Mouse (Mus musculus): ENCODE data around the gene AC131692.1. TPM values are rescaled to one million over a fixed set of nuclear protein-coding genes. Genes with fewer than 3 reads are reported as not detected.

The AC131692.1 gene
- polyA plus RNA-seq, 1 experiment from 2014 or later, result 0.62 TPM

DNA sequence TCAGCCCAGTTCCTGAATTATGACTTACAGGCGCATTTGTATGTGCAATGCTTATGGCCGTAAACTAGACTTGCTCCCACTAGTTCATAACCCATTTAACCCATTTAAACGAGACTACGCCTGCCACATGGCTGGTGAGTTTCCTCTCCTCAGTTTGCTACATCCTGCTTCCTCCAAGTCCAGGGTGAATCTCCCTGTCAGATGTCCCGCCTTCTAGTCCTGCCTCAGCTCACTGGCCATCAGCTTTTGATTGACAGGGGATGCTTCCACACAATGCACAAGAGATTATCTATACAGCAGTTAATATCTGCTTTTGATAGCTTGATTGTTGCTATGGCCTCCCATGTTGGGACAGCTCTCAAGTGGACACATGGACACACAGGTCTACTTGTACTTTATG is 39.9 kb upstream of the AC131692.1 start:
- H3K36me3 ChIP-seq (ENCODE audit: control insufficient read depth, insufficient read depth, low read length), result peaks cover 66% of the 10 kb centered on the region
- no peak overlapping the region for H3K4me2 ChIP-seq (replicated peaks; ENCODE audit: low read depth, low read length)
- H3K9me3 ChIP-seq (ENCODE audit: control insufficient read depth, low read depth, low read length), result no peaks in the 10 kb centered on the region
- no peak overlapping the region for H3K9ac ChIP-seq (replicated peaks; ENCODE audit: low read depth, low read length)
- H3K4me1 ChIP-seq (ENCODE audit: control insufficient read depth, insufficient read depth, low read length), result peaks cover 10% of the 10 kb centered on the region; the same call in 1 of the 2 replicates
- H3K27ac ChIP-seq (ENCODE audit: low read length), result no peak overlapping the region
- no peak for ATAC-seq (ENCODE audit: insufficient number of reproducible peaks, insufficient read depth, low FRiP score, low read depth)
- no peaks in the 10 kb centered on the region for H3K27me3 ChIP-seq (ENCODE audit: control insufficient read depth, insufficient read depth, low read length)
- 79% methylated on average over 5 of the region's 5 CpGs for whole genome bisulfite sequencing
- no peak overlapping the region for H3K4me3 ChIP-seq (ENCODE audit: low read depth, low read length)

DNA sequence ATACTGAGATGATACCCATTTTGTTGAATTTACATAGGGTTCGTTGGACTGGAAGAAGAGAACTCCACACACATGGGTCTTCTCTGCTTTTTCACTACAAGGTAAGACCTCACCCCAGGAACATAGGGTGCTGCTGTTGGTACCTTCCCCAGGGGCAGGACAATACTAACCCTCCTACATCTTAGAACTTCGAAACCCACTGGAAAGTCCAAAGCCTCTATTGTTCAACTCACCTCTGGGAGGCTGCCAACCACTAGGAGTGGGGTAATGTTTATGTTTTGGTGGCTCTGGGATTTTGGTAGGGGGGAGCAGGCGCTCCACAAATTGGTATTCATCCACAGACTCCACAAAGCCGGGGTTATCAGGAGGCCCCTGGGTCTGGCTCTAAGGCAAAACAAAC is 37.5 kb upstream of the AC131692.1 start:
- Histone ChIP-seq H3K9me3 (ENCODE audit: control insufficient read depth, low read depth, low read length) (no peaks in the 10 kb centered on the region), H3K36me3 (ENCODE audit: control insufficient read depth, insufficient read depth, low read length) (peaks cover 47% of the 10 kb centered on the region), H3K4me1 (ENCODE audit: control insufficient read depth, insufficient read depth, low read length) (peaks cover 10% of the 10 kb centered on the region; the same call in 1 of the 2 replicates), H3K27ac (ENCODE audit: low read length) (no peak overlapping the region), H3K4me2 (replicated peaks; ENCODE audit: low read depth, low read length) (peak overlapping the region; percentile 79), H3K4me3 (ENCODE audit: low read depth, low read length) (peak overlapping the region; percentile 89), H3K27me3 (ENCODE audit: control insufficient read depth, insufficient read depth, low read length) (no peaks in the 10 kb centered on the region), H3K9ac (replicated peaks; ENCODE audit: low read depth, low read length) (peak overlapping the region; percentile 69; the same call in 1 of the 2 replicates)
- 52% methylated on average over 4 of the region's 4 CpGs for WGBS
- no peak for ATAC-seq (ENCODE audit: insufficient number of reproducible peaks, insufficient read depth, low FRiP score, low read depth)

DNA sequence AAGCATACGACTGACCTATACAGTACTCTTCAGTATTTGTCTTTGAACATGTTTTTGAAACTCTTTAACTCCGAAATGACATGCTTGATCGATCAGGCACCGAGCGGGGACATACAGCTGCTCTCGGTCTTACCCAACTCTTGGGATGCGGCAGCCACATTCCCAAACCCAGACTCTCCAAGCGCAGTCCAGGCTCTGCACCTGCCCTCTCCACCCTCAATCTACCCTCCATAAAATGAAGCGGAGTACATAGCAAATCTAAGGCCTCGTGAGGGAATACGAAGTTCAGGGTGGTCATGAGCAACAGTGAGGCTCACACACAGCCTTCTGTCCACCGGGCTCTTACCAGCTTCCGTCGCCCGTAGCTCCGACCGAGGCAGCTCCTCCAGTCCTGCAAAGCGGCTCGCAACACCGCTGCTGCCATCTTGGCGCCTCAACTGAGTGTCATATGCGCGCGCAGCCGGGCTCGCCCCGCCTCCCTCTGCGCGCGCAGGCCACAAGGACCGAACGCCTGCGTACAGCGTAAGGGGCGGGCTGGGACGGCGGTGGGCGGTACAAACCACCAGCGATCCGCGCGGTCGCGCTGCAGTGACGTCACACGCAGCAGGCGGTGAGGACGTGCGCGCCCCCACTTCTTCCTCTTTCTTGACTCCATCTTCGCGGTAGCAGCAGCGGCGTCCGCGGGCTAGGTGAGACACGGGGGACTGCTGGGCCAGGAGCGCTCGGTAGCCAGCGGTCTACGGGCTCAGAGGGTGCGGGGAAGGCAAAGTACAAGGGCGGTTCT is 36.7 kb upstream of the AC131692.1 start, which contains the start of the genes Mrpl49 and Fau:
Mrpl49 (minus strand) TSS at position 473 of the 784 bp plus-strand sequence.
Fau (plus strand) TSS at position 532 of the 784 bp plus-strand sequence.
- H3K9me3 ChIP-seq (ENCODE audit: control insufficient read depth, low read depth, low read length), result no peaks in the 10 kb centered on the region
- peak; percentile 88 for ATAC-seq (ENCODE audit: insufficient number of reproducible peaks, insufficient read depth, low FRiP score, low read depth)
- peak within 1 kb of the TSS; percentile 85 for H3K4me2 ChIP-seq (replicated peaks; ENCODE audit: low read depth, low read length)
- H3K9ac ChIP-seq (replicated peaks; ENCODE audit: low read depth, low read length), result peak within 1 kb of the TSS; percentile 86
- peak within 1 kb of the TSS; percentile 89 for H3K4me3 ChIP-seq (ENCODE audit: low read depth, low read length)
- H3K36me3 ChIP-seq (ENCODE audit: control insufficient read depth, insufficient read depth, low read length), result peaks cover 39% of the 10 kb centered on the region
- H3K27me3 ChIP-seq (ENCODE audit: control insufficient read depth, insufficient read depth, low read length), result no peaks in the 10 kb centered on the region
- under 1% methylated on average over 63 of the region's 63 CpGs for WGBS
- peak within 1 kb of the TSS; percentile 67; the same call in 1 of the 2 replicates for H3K27ac ChIP-seq (ENCODE audit: low read length)
- peaks cover 16% of the 10 kb centered on the region for H3K4me1 ChIP-seq (ENCODE audit: control insufficient read depth, insufficient read depth, low read length)

DNA sequence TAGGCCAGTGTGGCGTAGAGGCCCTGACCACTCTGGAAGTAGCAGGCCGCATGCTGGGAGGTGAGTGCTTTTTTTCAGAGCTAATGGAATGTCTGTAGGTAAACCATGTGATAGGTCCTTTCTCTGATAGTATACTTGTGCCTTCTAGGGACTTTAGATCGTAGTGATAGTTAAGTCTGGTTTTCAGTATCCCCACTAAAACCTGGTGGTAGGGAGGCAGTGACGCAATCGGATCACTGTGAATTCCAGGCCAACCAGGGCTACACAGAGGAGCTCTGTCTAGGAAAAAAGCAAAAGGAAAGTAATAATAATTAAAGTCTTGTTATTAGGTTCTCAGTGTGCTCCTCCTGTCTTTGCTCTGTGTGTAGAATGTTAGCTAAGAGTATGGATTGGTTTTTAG is 35.7 kb upstream of the AC131692.1 start:
- no peak for ATAC-seq (ENCODE audit: insufficient number of reproducible peaks, insufficient read depth, low FRiP score, low read depth)
- peak overlapping the region; percentile 86 for H3K9ac ChIP-seq (replicated peaks; ENCODE audit: low read depth, low read length)
- no peak overlapping the region for H3K27ac ChIP-seq (ENCODE audit: low read length)
- H3K36me3 ChIP-seq (ENCODE audit: control insufficient read depth, insufficient read depth, low read length), result peaks cover 29% of the 10 kb centered on the region
- WGBS, result 34% methylated on average over 5 of the region's 5 CpGs
- H3K27me3 ChIP-seq (ENCODE audit: control insufficient read depth, insufficient read depth, low read length), result no peaks in the 10 kb centered on the region
- peak overlapping the region; percentile 85 for H3K4me2 ChIP-seq (replicated peaks; ENCODE audit: low read depth, low read length)
- H3K9me3 ChIP-seq (ENCODE audit: control insufficient read depth, low read depth, low read length), result no peaks in the 10 kb centered on the region
- peaks cover 20% of the 10 kb centered on the region for H3K4me1 ChIP-seq (ENCODE audit: control insufficient read depth, insufficient read depth, low read length)
- H3K4me3 ChIP-seq (ENCODE audit: low read depth, low read length), result peak overlapping the region; percentile 89

DNA sequence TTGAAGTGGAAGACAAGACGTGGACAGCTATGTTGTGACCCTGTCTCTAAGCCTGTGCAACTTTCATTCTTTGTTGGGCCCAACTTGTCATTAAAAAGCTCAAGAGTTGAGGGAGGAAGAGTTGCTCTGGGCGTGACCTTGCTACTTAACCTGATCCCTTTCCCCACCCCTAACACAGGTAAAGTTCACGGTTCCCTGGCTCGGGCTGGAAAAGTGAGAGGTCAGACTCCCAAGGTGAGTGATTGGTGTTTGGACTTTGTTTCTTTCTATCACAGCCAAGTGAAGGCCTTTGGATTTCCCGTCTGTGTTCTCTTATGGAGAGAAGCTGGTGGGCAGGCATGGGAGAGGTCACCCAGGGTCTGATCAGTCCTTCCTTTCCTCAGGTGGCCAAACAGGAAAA is 35.3 kb upstream of the AC131692.1 start:
- no peak for ATAC-seq (ENCODE audit: insufficient number of reproducible peaks, insufficient read depth, low FRiP score, low read depth)
- H3K4me3 ChIP-seq (ENCODE audit: low read depth, low read length), result peak overlapping the region; percentile 89
- H3K27me3 ChIP-seq (ENCODE audit: control insufficient read depth, insufficient read depth, low read length), result no peaks in the 10 kb centered on the region
- H3K4me1 ChIP-seq (ENCODE audit: control insufficient read depth, insufficient read depth, low read length), result peaks cover 20% of the 10 kb centered on the region
- WGBS, result 78% methylated on average over 5 of the region's 5 CpGs
- H3K4me2 ChIP-seq (replicated peaks; ENCODE audit: low read depth, low read length), result peak overlapping the region; percentile 85
- H3K36me3 ChIP-seq (ENCODE audit: control insufficient read depth, insufficient read depth, low read length), result peaks cover 25% of the 10 kb centered on the region
- H3K9ac ChIP-seq (replicated peaks; ENCODE audit: low read depth, low read length), result peak overlapping the region; percentile 86; the same call in 1 of the 2 replicates
- H3K9me3 ChIP-seq (ENCODE audit: control insufficient read depth, low read depth, low read length), result no peaks in the 10 kb centered on the region
- no peak overlapping the region for H3K27ac ChIP-seq (ENCODE audit: low read length)

DNA sequence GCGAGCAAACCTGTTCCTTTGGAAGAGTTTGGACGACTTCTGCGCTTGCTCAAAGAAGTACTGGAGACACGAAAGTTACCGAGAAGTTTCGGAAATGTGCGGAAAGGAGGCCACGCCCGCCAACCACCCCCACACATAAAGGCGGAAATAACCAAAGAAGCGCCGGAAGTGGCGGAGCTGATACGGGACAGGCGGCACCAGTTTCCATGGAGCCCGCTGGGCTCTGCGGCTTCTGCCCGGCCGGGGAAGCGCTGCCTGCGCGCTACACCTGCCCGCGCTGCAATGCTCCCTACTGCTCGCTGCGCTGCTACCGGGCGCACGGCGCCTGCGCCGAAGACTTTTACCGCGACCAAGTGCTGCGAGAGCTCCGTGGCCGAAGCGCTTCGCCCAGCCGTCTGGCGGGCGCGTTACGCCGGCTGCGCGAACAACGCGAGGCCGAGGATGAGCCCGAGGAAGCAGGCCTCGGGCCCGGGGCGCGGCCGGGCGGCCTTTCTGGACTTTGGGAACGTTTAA is 33.1 kb upstream of the AC131692.1 start, which contains the start of gene Znhit2:
Znhit2 (plus strand) TSS at position 172 of the 513 bp plus-strand sequence.
- under 1% methylated on average over 57 of the region's 58 CpGs for WGBS
- peak; percentile 80 for ATAC-seq (ENCODE audit: insufficient number of reproducible peaks, insufficient read depth, low FRiP score, low read depth)

DNA sequence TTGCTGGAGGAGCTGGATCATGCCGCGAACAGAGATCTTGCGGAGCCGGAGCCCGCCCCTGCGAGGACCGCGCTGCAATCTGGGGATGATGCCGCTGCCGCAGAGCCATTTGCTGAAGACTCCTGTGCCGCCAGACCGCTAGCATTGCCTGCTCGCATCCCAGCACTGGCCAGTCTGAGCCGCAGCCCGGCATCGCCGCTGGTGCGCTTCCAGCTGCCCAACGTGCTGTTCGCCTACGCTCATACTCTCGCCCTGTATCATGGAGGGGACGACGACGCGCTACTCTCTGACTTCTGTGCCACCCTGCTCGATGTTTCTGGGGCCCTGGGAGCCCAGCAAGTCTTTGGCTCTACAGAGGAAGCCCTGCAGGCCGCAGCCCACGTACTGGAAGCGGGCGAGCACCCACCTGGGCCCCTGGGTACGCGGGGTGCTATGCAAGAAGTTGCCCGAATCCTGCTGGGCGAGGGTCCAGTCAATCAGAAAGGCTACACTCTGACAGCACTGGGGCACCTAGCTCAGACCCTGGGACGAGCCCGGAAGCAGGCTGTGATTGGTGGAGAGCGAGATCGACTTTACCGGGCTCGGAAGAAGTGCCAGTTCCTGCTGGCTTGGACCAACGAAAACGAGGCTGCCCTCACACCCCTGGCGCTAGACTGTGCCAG is 32.4 kb upstream of the AC131692.1 start:
- no peak for ATAC-seq (ENCODE audit: insufficient number of reproducible peaks, insufficient read depth, low FRiP score, low read depth)
- peaks cover 13% of the 10 kb centered on the region for H3K36me3 ChIP-seq (ENCODE audit: control insufficient read depth, insufficient read depth, low read length)
- no peaks in the 10 kb centered on the region for H3K27me3 ChIP-seq (ENCODE audit: control insufficient read depth, insufficient read depth, low read length)
- H3K4me1 ChIP-seq (ENCODE audit: control insufficient read depth, insufficient read depth, low read length), result peaks cover 22% of the 10 kb centered on the region
- peak overlapping the region; percentile 99 for H3K4me2 ChIP-seq (replicated peaks; ENCODE audit: low read depth, low read length)
- peak overlapping the region; percentile 96 for H3K27ac ChIP-seq (ENCODE audit: low read length)
- 1% methylated on average over 44 of the region's 44 CpGs for WGBS
- no peaks in the 10 kb centered on the region for H3K9me3 ChIP-seq (ENCODE audit: control insufficient read depth, low read depth, low read length)
- peak overlapping the region; percentile 79 for H3K4me3 ChIP-seq (ENCODE audit: low read depth, low read length)
- H3K9ac ChIP-seq (replicated peaks; ENCODE audit: low read depth, low read length), result peak overlapping the region; percentile 95

More for the DNA sequence above, 33.1 kb upstream of the AC131692.1 start, which contains the start of gene Znhit2:
- Histone ChIP-seq H3K27me3 (ENCODE audit: control insufficient read depth, insufficient read depth, low read length) (no peaks in the 10 kb centered on the region), H3K4me1 (ENCODE audit: control insufficient read depth, insufficient read depth, low read length) (peaks cover 20% of the 10 kb centered on the region), H3K4me3 (ENCODE audit: low read depth, low read length) (peak within 1 kb of the TSS; percentile 79), H3K9ac (replicated peaks; ENCODE audit: low read depth, low read length) (peak within 1 kb of the TSS; percentile 95), H3K36me3 (ENCODE audit: control insufficient read depth, insufficient read depth, low read length) (peaks cover 13% of the 10 kb centered on the region), H3K4me2 (replicated peaks; ENCODE audit: low read depth, low read length) (peak within 1 kb of the TSS; percentile 99), H3K9me3 (ENCODE audit: control insufficient read depth, low read depth, low read length) (no peaks in the 10 kb centered on the region), H3K27ac (ENCODE audit: low read length) (peak within 1 kb of the TSS; percentile 96)

DNA sequence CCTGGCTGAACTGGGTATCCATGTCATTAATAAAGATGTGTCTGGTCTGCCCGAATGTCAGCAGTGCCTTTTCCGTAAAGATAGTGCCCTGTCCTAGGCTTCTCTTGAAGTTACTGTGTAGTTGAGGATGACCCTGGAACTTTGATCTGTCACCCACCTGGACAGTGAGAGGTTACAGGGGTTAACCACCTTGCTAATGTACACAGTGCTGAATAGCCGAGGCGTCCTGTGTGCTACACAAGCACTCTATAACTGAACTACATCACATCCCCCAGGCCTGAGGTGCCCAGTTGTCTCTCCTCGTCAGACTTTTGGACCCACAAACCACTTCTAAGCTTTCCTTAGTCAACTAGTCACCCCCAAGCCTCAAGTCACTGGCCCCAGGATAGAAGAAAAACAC is 31.8 kb upstream of the AC131692.1 start:
- no peak for ATAC-seq (ENCODE audit: insufficient number of reproducible peaks, insufficient read depth, low FRiP score, low read depth)
- Histone ChIP-seq H3K9me3 (ENCODE audit: control insufficient read depth, low read depth, low read length) (no peaks in the 10 kb centered on the region), H3K27me3 (ENCODE audit: control insufficient read depth, insufficient read depth, low read length) (no peaks in the 10 kb centered on the region), H3K4me2 (replicated peaks; ENCODE audit: low read depth, low read length) (peak overlapping the region; percentile 99), H3K4me3 (ENCODE audit: low read depth, low read length) (peak overlapping the region; percentile 79), H3K36me3 (ENCODE audit: control insufficient read depth, insufficient read depth, low read length) (peaks cover 13% of the 10 kb centered on the region), H3K4me1 (ENCODE audit: control insufficient read depth, insufficient read depth, low read length) (peaks cover 24% of the 10 kb centered on the region), H3K9ac (replicated peaks; ENCODE audit: low read depth, low read length) (peak overlapping the region; percentile 95), H3K27ac (ENCODE audit: low read length) (no peak overlapping the region)
- 36% methylated on average over 5 of the region's 5 CpGs for WGBS

Data from stomach, embryonic 14.5 days (tissue).